Mouse (Mus musculus) right cerebral cortex, adult 18-20 months (tissue): Measurements from ENCODE around the gene Hipk3.

Experiments
- DNase-seq: peaks from one replicate; pipeline ENCODE4 v3.0.0; 2022; ENCODE audit warnings: mixed read lengths

Hipk3 gene

DNA sequence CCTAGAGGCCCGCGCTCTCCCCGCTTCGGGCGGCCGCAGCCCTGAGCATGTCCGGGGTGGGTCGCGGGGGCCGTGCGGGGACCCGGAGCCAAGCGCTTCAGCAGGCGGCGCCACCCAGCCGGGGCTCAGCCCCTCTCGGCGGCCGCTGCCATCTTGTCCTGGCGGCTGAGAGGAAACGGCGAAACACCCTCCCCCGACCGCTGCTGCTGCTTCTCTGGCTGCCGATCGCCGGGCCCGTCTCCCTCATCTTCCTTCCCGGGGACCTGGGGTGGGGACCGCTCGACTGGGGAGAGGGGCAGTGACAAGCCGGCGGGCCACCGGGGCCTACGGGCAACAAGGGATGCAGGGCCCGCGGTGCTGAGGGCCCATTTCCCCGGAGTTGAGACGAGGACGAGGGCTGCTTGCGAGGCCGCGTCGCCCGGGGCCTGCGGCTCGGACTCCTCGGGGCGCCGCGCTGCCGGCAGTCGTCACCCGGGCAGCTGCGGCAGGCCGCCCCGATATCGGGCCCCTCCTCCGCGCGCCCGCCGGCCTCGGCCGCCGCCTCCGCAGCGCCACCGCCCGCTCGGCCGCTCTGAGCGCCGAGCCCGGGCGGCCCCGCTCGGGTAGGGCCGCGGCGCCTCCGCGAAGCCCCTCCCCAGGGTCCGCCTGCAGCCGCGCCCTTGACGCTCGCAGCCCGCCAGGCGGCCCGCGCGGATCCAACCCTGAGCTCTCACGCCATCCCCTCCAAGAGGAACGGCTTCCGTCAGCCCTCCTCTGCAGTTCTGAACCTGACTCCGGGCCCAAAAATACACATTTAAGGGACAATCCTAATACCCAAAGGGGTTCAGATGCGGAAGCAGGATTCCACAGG, at the start of gene Hipk3:
Hipk3 (minus strand) TSS at position 496 of the 850 bp plus-strand sequence.
- DNase-seq, result peak; percentile 83

DNA sequence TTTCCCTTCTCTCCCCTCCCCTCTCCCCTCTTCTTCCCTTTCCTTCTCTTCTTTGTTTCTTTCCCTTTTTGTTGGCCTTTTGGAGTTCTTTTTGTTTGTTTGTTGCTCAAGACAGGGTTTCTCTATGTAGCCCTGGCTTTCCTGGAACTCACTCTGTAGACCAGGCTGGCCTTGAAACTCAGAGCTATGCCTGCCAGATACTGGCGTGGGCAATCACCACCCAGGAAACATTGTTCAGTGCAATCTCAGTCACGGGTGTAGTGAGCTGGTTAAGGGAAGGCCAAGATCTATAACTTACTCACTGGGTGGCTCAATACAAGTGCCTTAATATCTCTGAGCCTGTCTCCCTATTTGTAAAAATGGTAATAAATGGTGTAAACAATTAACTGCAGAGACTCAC, 46.0 kb upstream of the Hipk3 start:
- no peak for DNase-seq

DNA sequence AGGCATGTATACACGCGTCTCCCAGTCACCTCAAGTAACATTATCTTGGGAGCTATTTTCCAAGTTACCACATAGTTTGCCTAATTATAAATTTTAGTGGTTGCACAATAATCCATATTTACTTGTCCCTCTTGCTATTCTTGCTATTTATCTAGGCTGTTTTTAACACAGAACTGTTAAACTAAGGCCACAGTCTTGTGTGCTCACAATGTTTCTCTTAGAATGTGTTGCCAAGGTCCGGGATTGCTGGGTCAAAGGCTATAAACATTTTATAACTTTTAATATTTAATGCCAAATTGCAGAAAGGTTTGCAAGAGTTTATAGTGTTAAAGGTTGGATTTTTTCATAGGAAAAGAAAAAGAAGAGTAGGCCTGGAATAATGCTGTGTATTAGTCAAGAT, 40.5 kb upstream of the Hipk3 start:
- DNase-seq, result no peak

DNA sequence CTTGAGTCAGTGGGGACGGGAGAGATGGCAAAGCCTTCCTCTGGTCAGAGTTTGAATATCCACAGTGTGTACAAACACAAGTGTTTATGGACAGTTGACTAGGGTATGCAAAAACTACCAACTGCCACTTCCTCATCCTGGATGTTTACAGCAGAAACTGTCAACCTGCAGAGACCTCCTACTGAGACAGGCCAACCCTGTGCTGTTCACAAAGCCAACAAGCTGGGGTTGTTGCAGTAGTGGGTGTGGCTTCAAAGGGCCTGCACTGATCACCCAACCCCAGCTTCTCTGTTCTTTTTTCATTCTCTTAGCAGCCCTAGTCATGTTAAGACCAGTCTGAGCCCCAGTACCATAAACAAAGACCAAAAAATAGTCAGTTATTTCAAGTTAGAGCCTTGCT, 38.3 kb upstream of the Hipk3 start:
- DNase-seq, result no peak

- DNase-seq, result no peak
These were observed 32.3 kb upstream of the Hipk3 start for GRCm38 (mm10) chr2:104526559-104526958.

DNA sequence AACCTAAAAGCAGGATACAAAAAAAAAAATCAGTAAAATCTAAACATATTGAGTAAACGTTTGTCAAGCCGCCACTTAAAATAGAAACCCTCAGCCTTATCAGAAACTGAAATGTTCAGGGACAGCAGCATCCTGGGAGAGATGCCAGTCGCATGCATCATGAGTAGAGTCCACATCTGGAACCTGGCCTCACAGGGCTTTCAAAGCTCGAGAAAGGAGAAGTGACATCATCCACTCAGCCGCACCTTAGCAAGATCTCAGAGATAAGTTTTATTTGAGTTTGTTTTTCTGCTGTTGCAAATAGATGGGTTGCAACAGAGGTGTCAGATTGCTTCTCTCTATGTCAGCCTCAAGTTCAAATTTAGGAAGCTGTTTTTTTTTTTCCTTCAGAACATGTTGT, 31.3 kb upstream of the Hipk3 start:
- no peak for DNase-seq

DNA sequence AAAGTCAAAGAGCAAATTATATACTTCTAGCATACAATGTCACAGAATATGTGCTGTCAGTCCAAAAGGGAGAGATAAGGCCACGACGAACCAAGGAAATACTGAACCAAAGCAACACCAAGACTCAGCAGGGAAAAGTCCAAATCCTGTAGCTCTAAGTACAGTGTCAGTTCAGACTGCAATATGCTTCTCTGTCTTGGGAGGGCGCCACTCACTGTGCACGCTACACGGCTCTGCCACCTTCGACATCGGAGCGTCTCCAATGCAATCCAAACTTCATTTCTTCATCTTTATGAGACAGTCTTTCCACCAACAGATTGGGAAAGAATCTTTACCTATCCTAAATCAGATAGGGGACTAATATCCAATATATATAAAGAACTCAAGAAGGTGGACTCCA, 17.4 kb upstream of the Hipk3 start:
- no peak for DNase-seq

DNA sequence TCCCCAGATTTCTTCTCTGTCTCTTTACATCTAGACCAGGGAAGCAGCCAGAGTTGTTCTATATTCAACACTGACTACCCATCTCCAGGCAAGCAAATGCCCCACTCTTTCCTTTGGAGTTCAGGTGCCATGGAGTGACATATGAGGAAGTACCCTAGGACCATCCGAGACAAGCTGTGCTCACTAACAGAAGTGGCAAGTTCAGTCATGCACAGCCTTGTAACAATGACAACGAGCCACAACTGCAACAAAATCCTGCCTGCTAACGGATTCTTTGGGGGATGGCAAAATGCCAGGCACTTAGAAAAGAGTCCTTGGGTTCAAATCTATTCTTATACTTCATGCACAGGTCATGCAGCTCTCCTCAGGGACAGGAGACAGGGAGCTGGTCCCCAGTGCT, 8.1 kb upstream of the Hipk3 start:
- no peak for DNase-seq

- DNase-seq, result peak; percentile 14
These were observed 6.8 kb upstream of the Hipk3 start for GRCm38 (mm10) chr2:104501091-104501490.

- peak; percentile 78 for DNase-seq
These were observed 3.5 kb upstream of the Hipk3 start for GRCm38 (mm10) chr2:104497771-104498170.

DNA sequence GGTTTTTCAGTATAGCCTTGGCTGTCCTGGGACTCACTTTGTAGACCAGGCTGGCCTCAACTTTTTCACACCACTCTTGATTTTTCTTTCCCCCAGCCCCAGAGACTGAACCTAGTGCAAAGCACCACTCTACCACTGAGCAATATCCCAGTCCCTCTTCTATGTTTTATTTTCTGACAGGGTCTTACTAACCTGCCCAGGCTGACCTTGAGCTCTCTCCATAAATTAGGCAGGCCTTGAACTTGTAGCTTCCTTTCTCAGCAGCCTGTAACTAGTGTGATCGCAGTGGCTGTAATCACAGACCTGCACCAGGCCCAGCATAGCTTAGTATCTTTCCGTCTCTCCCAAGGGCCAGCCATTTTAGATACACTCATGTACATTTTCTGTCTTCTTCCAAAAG, 3.0 kb upstream of the Hipk3 start:
- no peak for DNase-seq

GRCm38 (mm10) chr2:104496206-104496605, 2.0 kb upstream of the Hipk3 start:
- no peak for DNase-seq

DNA sequence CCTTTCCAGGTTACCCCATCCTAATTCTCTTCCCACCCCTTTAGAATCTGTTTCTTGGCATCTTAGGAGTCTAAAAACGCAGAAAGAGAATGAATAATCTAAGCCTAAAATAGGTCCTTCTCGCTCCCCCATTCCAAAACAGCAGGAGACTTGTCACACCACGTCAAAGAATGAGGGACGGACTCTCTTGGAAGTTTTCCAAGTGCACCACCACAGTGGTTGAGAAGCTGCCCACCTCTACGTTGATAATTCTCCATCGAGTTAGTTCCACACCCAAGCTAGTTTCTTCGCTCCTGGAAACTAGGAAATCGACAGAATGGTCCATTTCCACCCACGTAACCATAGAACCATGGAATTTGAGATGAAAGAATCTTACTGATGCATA, 547 bp upstream of the Hipk3 start:
- peak; percentile 47 for DNase-seq

DNA sequence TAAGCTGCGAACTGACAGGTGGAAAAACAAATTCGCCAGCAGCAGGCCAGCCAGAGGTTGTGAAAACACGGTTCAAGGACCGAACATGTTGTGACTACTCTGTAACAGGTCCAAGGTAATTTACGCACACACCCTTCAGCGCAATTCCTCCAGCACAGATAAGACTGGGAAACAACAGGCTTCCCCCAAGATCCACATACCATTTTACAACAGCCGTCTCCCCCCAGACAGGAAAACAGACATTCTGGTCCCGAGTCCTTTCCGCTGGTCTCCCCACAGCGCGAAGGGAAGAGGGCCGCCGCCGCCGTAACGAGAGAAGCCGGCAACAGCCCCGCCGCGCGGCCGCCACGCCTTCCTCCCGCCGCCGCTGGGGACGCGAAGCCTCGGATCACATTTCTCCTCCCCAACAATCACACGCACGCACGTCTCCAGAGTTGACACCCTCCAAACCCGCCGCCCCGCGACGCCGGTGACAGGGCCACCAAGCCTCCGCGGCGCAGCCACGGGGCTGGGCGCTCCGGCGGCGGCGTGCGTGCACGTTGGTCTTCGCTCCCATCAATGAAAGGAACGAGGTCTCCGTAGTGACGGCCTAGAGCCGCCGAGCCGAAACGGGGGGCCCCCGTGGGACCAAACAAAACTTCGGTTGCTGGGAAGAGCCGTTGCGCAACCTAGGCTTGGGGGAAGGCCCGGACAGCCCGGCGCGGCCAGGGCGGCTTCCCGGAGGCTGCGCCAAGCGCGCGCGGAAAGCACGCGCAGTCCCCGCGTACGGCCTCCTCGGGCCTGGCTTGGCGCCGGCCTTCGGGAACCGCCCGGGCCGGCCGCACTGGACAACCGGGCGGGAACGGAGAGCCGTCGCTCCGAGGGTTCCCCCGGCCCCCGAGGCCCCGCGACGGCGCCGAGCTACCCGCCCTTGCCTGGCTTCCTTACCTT, 960 bp downstream of the Hipk3 start:
- DNase-seq, result peak; percentile 89

- DNase-seq, result no peak
These were observed 2.9 kb downstream of the Hipk3 start for GRCm38 (mm10) chr2:104491221-104491795.

DNA sequence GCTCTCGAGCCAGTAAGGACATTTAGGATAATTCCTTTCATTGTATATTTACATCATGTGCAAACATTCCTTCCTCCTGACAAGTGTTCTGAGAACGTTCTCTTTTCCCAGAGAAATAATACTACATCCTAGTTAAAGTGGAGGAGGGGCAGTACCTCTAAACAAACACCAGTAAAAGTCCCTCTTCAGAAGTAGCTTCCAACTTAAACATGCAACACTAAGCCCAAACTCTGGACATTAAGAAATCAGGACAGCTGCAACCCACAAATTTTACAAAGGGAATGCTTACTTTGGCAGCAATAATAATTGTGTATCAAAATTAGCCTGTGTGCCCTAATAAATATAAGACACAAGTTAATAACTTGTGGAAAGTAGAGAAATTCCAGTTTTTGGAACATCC, 3.5 kb downstream of the Hipk3 start:
- DNase-seq, result no peak

- DNase-seq, result no peak
These were observed 4.4 kb downstream of the Hipk3 start for GRCm38 (mm10) chr2:104489851-104490250.

DNA sequence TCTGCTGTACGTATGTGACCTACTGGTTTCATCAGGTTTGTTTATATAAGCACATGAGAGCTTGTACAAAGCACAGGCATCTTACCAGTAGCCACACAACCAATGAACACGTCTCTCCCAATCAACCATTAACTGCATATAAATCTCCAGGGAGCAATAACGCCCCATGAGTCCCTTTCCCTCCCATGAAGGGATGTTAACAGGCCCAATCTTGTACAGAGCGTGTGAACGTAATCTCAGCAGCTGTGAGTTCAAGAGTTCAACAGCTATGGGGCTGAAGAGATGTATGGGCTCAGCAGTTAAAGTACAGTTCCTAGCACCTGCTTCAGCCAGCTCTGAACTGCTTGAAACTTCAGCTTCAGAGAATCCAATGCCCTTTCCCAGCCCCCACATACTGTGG, 9.8 kb downstream of the Hipk3 start:
- DNase-seq, result no peak

- DNase-seq, result no peak
These were observed 12.1 kb downstream of the Hipk3 start for GRCm38 (mm10) chr2:104482156-104482555.

DNA sequence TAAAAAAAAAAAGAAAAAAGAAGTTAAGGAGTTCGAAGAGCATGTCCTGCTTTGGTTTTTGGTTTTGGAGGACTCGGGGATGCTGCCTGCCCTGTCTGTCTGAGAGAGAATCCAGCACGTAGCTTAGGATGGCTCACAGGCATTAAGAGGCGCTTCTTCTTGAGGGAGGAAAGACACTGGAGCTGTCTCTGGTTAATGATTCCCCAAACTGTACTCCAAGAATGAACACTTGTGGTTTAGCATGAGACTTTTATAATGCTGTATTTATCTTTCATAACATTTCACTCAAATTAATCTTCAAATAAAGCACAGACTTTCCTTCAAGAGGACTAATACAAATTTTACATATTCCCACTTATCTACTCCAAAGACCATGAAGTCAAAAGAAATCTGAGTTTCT, 15.2 kb downstream of the Hipk3 start:
- DNase-seq, result no peak

GRCm38 (mm10) chr2:104477398-104478015, 16.7 kb downstream of the Hipk3 start:
- no peak for DNase-seq

GRCm38 (mm10) chr2:104472056-104472455, 22.2 kb downstream of the Hipk3 start:
- no peak for DNase-seq

DNA sequence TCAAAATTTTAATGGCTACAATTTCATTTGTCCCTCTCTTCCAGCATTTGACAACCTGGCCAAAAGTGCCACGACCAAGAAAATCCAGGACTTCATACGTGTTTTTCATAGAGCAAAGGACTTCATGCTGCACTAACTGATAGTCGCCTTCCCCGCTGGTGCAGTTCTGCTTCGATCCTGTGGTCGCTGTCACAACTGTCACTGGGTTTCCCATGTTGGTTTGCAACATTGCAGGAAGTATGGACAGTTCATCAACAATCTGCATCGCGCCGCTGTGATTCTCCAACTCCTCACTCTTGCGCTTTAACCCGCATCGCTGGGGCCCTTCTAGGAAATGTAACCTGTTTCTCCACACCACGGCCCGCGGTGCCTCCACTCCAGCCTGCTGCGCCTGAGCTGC, 23.1 kb downstream of the Hipk3 start:
- no peak for DNase-seq
